Mouse (Mus musculus) frontal cortex, postnatal 10 days (tissue): ENCODE data around the gene Rbm48.
"Not testable (repeated sequence)": the region's sequence is repeated elsewhere in the genome, so short reads cannot be mapped to it uniquely, and the experiment has no call there.

ENCODE experiments used
- DNase-seq, 2 experiments: peaks; one replicate each; pipeline ENCODE4 v3.0.0; 2022; ENCODE audit warnings: low spot score in 2 of 2, mixed read lengths in 1 of 2

Gene Rbm48

DNA sequence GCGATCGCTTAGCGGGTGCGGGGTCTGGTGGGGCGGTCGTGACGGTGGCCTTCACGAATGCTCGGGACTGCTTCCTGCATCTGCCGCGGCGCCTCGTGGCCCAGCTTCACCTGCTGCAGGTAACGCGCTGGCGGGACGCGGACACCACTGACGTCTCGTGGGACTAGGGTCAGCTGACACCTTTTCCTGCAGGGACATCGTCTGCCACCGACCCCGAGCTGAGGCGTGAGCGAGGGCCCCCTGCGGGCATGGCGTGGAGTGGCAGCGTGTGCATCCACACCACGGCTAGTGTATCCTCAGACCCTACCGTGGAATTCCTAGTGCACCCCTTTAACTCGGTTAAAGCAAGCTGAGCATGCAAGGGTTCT is at the start of gene Rbm48:
Gene Rbm48 (minus strand): TSS at position 187 of the 368 bp plus-strand sequence.
- DNase-seq = peak; percentile 79 to 84

DNA sequence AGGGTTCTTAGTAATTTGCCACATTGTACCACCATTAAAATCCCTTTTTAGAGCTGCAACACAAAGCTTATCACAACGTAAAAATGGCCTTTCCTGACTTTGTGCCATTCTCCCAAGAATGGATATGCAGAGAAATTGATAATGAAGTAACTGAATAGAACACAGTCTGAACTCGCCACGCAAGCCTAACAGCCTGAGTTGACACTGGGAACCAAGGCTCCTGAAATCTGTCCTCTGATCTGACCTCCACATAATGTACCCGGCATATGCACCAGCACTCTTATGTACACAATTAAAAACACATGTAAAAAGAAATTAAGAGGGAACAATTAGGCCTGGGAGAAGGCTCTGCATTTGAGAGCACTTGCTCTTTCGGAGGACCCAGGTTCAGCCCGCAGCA is 48.9 kb upstream of the Rbm48 start:
- no peak for DNase-seq

DNA sequence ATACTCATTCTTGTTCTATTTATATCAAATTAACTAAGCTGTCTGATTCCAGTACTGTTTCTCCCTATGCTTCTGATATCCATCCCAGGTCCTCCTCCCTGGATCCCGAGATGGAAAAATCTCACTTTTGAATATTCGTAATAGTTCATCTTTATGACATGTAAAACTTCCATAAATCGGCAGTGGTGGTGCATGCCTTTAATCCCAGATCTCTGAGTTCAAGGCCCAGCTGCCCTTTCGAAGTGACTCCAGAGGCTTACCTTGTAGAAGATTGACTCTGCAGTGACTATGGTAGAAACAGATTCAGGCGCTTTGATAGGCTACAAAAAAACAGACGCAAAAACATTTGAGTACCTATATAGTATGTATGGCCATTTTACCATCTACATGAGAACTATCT is 48.2 kb upstream of the Rbm48 start:
- no peak for DNase-seq

DNA sequence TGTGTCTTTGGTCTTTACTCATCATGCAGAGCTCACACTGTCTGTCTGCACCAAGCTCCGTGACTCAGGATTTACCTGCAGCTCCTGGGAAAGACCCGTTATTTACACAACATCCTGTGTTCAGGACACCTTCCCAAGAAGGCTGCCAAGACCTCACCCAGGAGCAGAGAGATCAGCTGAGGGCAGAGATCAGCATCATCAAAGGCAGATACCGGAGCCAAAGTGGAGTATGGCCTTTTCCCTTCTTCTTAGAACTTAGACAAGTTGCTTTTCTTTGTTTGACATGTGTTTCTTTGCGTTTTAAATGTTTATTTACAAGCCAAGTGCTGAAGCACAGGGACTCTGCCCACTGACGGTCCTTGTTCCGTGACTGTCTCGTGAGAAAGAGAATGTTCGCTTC is 38.9 kb upstream of the Rbm48 start:
- no peak for DNase-seq

DNA sequence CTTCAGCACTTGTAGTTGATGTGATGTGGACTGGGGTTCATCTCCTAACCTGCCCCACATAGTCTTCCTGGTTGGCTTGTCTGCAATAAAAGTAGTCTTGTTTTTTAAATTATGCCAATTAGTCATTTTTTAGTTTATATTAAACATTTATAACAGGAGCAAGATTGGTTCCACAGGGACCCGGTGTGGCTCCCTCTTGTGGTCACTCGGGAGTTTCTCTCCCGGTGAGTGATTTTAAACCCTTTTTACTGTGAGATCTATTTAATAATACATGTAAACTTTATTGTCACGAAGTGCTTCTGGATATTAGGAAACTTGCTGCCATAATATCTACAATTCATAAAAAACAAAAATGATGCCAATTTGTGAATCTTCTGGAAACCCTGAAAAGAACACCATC is 37.6 kb upstream of the Rbm48 start:
- DNase-seq = no peak

DNA sequence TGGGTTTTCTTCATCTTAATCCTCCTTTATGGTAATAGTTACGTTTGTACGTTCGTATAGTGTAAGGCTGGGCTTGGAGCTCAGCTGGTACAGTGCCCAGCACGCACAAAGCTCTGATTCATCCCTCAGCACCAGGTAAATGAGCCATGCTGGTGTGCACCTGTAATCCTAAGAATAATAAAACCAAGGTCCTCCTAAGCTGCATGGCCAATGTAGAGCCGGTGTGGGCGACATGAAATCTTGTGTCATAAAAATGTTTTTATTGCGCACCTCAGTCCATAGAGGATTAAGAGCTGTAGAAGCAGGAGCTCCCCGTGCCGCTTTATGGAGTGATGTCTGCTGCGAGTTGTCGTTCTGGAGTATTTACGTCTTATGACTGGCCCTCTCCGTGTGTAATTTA is 36.9 kb upstream of the Rbm48 start:
- DNase-seq = no peak

DNA sequence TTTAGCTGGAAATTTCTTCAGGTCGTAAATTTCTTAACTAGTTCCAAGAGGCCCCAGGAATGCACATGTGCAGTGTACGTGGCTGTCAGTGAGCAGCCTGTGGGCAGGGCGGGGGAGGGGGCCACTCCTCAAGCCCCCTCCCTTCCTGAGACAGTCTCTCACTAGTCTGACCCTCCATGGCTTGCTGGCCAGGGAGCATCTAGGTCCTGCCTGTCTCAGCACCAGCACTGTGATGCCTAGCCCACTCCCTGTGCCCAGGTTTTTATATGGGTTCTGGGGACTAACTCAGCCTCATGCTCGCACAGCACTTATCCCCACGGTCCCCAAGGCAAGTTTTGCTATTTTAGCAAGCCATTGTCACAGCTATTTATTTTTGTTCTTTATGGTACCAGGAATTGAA is 35.9 kb upstream of the Rbm48 start:
- no peak for DNase-seq

DNA sequence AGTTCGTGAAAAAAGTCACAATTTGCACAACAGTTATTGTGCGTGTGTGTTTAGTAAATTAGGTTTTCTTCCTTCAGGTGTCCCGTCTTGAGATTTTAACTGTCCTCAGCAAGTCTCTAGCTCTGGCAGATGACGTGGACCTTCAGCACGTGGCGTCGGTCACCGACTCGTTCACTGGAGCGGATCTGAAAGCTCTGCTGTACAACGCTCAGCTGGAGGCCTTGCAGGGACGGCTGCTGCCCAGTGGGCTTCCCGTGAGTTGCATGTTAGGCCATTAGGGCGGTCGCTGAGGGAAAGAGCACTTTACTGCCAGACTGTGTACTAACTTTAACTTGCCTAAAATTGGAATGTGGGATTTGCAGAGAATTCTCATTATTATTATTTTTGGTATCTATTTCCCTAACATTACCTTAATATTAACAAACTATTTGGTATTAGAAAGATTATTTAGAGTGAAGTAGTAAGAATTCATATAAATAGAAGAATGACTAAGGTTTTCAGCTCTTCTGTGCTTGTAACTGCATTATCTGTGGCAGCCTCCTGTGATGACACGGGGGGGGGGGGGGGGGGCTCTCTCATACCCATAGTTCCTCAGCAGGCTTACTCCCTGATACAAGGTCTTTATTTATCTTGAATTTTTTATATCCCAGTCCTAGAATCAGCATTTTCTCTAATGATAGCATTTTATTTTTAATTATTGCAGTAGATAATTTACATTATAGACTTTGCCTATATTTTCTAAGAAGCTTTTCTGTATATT is 35.3 kb upstream of the Rbm48 start:
- DNase-seq = no peak

DNA sequence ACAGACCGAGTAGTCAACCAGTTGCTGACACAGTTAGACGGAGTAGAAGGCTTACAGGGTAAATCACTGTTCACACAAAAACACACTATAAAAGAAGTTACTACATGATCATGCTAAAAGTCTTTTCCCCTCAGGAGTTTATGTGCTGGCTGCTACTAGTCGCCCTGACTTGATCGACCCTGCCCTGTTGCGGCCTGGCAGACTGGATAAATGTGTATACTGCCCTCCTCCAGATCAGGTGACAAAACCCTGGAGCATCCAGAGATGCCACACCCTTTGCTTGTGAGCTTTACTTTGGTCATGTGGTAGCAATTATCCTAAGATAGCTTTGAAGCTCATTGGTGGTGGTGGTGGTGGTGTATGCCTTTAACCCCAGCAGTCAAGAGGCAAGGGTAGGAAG is 33.7 kb upstream of the Rbm48 start:
- DNase-seq = no peak

DNA sequence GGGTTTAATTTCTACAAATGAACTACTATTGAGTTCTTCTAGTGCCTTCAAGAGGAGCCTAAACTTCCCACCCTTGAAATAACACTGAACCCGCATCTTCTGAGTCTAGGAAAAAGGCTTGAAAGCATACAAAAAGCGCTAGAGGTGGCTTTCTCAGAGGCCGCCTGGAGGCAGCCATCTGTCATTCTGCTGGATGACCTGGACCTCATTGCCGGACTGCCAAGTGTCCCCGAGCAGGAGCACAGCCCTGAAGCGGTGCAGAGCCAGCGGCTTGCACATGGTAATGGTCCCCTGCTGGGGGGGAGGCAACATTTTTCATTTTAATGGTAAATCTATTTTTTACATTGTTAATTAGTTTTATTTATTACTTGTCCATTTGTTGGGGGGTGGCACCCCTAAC is 24.1 kb upstream of the Rbm48 start:
- DNase-seq = no peak

DNA sequence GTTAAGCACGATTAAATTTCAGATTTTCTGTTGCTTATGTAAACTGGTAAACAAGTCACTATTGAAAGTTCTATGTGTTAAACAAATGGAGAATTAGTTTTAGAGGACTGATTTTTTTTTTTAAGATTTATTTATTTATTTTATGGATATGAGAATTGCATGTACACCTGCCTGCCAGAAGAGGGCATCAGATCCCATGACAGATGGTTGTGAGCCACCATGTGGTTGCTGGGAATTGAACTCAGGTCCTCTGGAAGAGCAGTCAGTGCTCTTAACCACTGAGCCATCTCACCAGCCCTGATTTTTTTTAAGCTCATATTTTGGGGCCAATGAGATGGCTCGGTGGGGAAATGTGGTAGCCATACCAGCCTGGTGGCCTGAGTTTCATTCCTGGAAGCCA is 15.4 kb upstream of the Rbm48 start:
- not testable (repeated sequence) for DNase-seq

DNA sequence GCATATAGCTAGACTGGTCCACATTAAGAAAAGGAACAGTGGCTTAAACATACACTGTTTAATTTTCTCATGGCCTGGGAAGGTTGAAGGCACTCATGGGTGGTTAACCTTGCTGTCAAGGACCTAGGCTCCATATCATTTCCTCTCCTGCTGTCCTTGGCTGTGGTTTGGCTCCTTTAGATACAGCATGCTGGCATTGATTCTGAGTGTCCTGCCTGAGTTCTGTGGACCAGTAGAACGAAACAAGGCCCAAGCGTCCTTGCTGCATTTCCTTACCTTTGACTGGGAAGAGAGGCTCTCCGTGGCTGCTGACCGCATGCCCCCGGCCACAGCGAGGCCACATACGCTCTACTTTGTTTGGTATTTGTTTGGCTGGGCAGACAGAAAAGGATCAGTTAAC is 12.9 kb upstream of the Rbm48 start:
- no peak for DNase-seq

DNA sequence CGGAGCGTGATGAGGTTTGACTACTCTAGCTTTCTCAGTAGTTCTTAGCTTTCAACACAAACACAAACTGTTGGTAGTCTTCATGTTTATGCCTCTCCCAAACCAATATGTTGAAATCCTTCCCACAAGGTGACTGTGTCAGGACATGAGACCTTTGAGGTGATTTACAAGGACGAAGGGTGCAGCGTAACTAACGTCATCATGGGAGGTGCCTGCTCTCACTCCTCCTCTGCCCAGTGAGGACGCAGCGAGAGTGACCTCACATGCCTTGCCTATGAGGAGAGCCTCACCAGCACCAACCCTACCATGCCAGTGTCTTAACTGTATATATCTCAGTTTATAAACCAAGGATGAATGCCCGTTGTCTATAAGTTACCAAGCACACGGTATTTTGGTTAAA is 10.7 kb upstream of the Rbm48 start:
- DNase-seq = no peak

DNA sequence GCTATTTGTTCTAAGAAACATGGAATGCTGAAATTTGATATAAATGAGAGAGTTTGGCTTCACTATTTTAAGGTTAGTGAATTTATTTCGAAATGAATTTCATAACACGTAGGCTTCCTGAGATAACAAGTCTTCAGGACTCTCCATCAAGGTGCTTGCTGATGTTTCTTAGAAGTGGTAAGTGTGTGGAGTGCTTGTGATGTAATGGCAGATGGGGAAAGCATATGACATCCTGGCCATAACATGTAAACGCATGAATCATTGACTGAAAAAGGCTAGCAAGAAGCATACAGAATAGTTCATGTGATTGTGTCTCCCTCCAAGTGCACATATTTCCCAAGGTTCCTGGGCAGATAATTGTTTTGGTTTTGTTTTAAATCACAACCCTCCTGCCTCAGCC is 4.4 kb upstream of the Rbm48 start:
- no peak for DNase-seq

DNA sequence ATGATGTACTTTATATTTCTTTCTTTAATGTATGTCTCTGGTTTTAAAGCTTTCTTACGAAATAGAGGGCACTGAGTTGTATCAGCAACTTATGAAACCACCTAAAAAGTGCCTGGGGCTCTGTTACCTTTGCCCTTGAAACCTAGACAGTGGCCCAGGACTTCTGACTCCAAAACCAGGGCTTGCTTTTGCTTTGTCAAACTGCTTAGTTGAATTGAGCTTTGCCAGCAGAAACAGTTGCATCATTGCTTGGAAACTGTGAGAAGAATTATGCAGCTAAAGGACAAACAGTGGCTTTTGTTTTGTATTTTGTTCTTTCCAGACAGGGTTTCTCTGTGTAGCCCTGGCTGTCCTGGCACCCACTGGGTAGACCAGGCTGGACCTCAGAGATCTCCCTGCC is 3.9 kb upstream of the Rbm48 start:
- no peak for DNase-seq

DNA sequence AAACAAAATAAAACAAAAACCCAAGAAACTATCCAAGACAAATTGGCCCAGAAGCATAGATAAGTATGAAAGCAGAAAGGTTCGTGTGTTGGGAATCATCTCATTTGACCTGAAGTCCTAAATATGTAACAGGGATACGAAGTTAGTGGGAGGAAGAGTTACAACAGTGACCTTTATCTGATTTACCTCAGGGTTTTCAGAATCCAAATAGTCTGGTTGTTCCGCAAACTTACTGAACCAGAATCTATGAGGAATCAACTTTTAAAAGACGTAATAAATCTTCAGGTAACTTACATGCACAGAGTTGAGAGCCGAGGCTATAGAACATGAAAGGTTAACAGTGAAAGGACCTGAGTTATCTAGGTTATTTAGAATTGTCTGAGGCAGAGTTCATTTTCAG is 2.4 kb upstream of the Rbm48 start:
- DNase-seq = no peak

DNA sequence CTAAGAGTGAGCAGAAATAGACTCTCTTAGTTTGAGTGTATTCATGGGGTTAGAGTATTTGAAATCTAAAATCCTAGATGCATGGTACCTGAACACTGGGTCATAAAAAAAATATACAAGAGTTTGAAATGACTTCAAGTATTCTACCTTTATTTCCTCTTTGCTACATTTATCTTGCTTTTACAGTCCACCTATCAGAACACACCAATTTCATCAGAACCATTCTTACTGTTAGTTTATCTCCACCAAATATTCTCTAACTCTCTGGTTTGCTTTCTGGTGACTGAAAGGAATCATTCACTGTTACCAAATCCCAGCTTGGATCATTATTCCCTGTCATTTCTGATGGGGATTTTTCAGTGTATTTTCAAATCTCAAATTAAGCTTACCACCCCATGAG is 786 bp upstream of the Rbm48 start:
- no peak for DNase-seq

DNA sequence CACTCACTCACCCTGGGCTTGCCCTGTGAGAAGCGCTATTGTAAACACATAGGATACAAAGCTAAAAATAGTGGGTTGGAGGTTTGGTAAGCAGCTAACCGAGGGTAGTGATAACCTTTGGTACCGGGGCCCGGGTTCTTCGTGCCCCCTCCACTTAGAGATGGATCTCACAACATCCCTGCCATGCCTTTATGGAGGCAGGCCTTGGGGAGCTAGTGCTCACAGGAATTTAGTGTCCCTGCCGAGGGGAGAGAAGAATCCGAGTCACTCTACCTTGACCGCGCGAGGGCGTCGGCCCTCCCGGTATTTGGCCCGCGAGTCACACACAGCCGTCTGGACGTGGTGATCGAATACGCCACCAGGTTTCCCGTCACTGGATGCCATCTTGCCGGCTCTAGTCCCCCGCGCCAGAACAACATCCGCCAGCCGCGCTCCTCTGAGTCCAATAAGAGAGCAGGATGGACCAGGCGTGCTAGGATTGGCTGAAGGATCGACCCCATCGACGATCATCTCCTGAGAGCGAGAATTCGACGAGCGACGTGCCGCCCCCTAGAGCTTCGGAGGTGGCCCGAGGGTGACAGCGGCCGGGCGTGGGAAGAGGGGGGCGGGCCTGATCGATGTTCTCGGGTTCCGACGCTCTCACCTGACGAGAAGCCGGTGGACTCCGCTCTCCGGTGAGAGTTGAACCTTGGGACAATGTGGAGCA is 539 bp downstream of the Rbm48 start, which contains the start of gene Pex1:
Gene Pex1 (plus strand): TSS at position 374 of the 706 bp plus-strand sequence.
- DNase-seq = peak; percentile 93 to 96

DNA sequence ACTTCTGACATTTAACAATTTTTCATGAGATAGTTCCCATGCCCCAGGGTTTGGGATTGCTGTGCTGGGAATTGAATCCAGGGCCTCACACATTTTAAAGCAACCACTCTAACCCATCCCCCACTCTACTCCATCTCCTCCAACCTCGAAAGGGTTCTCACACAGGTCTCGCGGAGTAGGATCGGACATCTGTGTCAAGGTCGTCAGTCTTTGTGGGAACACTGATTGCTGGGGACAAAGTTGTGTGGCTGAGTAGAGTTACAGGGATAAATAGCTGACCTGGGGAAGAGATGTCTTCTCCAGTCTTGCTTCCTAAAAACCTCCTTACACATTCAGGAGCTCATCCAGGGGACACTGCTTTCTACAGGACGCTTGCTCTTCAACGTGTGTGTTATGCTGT is 17.3 kb downstream of the Rbm48 start:
- DNase-seq = no peak

DNA sequence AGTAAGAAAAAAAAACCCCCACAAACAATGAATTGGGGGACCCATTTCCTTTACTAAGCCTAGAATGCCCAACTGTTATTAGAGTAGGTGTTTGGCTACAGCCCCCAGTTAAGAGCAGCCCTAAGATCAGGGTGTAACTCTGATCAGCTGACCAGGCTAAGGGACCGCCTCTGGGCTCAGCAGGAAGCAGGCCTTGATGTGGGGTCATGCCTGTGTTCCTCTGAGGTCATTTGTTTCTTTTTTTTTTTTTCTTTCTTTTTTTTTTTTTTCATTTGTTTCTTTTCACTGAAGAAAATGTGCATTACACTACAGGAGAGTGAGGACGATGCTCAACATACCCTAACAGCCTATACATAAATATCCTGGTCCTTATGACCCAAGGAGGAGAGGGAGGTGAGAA is 18.4 kb downstream of the Rbm48 start:
- no peak for DNase-seq

DNA sequence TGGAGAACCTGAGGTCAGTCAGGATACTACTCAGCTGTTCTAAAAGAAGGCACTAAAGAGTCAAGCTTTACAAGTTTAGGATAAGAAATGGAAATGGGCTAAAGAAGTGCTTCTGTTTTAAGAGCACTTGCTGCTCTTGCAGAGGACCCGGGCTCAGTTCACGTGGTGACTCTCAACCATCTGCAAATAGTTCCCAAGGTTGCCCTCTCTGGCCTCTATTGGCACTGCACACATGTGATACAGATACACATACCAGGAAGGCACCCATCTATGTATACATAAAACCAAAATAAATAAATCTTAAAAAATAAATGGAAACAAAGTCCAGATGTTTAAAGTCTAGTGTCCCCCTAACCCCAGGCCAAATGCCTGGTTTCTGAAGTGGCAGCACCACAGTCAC is 21.6 kb downstream of the Rbm48 start:
- DNase-seq = no peak

DNA sequence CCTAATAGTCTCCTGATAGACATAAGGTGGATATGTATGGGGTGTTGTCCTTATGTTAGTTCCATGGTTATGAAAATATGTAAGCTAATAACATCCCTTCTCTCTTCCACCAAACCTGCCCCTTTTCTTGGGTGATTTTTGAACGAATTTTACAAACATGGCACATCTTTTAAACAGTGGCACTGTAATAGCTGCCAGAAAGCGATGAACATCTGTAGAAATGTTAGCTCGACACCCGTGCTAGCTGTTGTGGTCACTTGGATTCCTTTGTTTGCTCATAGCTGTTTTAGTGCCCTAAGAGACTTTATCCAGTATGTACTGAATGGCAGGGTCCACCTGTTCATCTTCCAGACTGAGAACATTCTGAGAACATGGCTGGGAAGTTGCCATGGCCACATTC is 25.1 kb downstream of the Rbm48 start, which contains the start of gene 1700109H08Rik:
Gene 1700109H08Rik (plus strand): TSS at position 301 of the 400 bp plus-strand sequence.
- DNase-seq = no peak

DNA sequence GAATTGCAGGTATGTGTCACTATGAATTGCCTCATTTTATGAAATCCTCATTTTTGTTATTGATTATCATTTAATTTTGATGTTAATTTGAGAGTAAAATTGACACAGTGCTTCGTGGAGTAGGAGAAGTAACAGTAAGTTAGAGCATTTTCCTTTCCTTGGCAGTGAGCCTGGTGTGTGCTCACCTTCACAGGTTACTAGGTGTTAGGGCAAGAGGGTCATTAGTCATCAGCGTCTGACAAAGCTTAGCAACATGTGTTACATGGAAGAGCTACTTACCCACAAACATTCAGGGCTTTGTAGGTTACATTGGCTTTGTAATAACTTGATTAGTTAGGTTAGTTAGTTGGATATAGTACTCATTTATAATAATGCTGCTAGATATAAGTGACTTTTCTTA is 42.2 kb downstream of the Rbm48 start:
- DNase-seq = no peak
